Mouse (Mus musculus): Measurements from ENCODE around the gene Nol4l. TPM values are rescaled to one million over a fixed set of nuclear protein-coding genes. Genes with fewer than 3 reads are reported as not detected.

Nol4l gene
- polyA plus RNA-seq, 1 experiment from 2014 or later = 45.4 TPM

- H3K9ac ChIP-seq = peak overlapping the region; percentile 69
- no peaks in the 10 kb centered on the region for H3K9me3 ChIP-seq
- no peak for ATAC-seq (ENCODE audit: low FRiP score, low read depth)
- H3K27ac ChIP-seq (replicated peaks) = peak overlapping the region; percentile 98
- H3K4me1 ChIP-seq (replicated peaks) = peaks cover 52% of the 10 kb centered on the region
- H3K4me3 ChIP-seq = peak overlapping the region; percentile 59
- H3K27me3 ChIP-seq = no peaks in the 10 kb centered on the region
- 7% methylated on average over 18 of the region's 18 CpGs for WGBS
- H3K36me3 ChIP-seq = no peaks in the 10 kb centered on the region
- peak overlapping the region; percentile 95 for H3K4me2 ChIP-seq
Observed at GRCm38 (mm10) chr2:153491512-153492178, 38.1 kb downstream of the Nol4l start.

GRCm38 (mm10) chr2:153490940-153491339, 38.8 kb downstream of the Nol4l start:
- Histone ChIP-seq H3K9me3 (no peaks in the 10 kb centered on the region), H3K27ac (replicated peaks) (peak overlapping the region; percentile 98), H3K27me3 (no peaks in the 10 kb centered on the region), H3K9ac (no peak overlapping the region), H3K4me1 (replicated peaks) (peaks cover 45% of the 10 kb centered on the region), H3K4me3 (no peak overlapping the region), H3K36me3 (no peaks in the 10 kb centered on the region), H3K4me2 (peak overlapping the region; percentile 95; the same call in 1 of the 2 replicates)
- 22% methylated on average over 5 of the region's 5 CpGs for WGBS
- no peak for ATAC-seq (ENCODE audit: low FRiP score, low read depth)

GRCm38 (mm10) chr2:153490116-153490515, 39.7 kb downstream of the Nol4l start:
- H3K9me3 ChIP-seq = no peaks in the 10 kb centered on the region
- WGBS = 86% methylated on average over 1 of the region's 1 CpGs
- no peak for ATAC-seq (ENCODE audit: low FRiP score, low read depth)
- no peak overlapping the region for H3K4me2 ChIP-seq
- H3K4me3 ChIP-seq = no peak overlapping the region
- H3K27me3 ChIP-seq = no peaks in the 10 kb centered on the region
- peaks cover 45% of the 10 kb centered on the region for H3K4me1 ChIP-seq (replicated peaks)
- no peaks in the 10 kb centered on the region for H3K36me3 ChIP-seq
- no peak overlapping the region for H3K27ac ChIP-seq (replicated peaks)
- H3K9ac ChIP-seq = no peak overlapping the region

GRCm38 (mm10) chr2:153484071-153484470, 45.7 kb downstream of the Nol4l start:
- H3K4me2 ChIP-seq = peak overlapping the region; percentile 39; the same call in 1 of the 2 replicates
- WGBS = 27% methylated on average over 4 of the region's 4 CpGs

GRCm38 (mm10) chr2:153483118-153483983, 46.4 kb downstream of the Nol4l start:
- H3K4me1 ChIP-seq (replicated peaks) = peaks cover 43% of the 10 kb centered on the region
- WGBS = 4% methylated on average over 20 of the region's 20 CpGs
- peak overlapping the region; percentile 83 for H3K27ac ChIP-seq (replicated peaks)
- no peak overlapping the region for H3K4me3 ChIP-seq
- no peaks in the 10 kb centered on the region for H3K9me3 ChIP-seq
- ATAC-seq (ENCODE audit: low FRiP score, low read depth) = peak; percentile 70
- H3K27me3 ChIP-seq = no peaks in the 10 kb centered on the region
- no peaks in the 10 kb centered on the region for H3K36me3 ChIP-seq
- peak overlapping the region; percentile 39 for H3K9ac ChIP-seq
- H3K4me2 ChIP-seq = peak overlapping the region; percentile 39

More at GRCm38 (mm10) chr2:153484071-153484470, 45.7 kb downstream of the Nol4l start:
- Histone ChIP-seq H3K9ac (no peak overlapping the region), H3K27me3 (no peaks in the 10 kb centered on the region), H3K4me3 (no peak overlapping the region), H3K36me3 (no peaks in the 10 kb centered on the region), H3K4me1 (replicated peaks) (peaks cover 43% of the 10 kb centered on the region), H3K9me3 (no peaks in the 10 kb centered on the region), H3K27ac (replicated peaks) (peak overlapping the region; percentile 83)
- ATAC-seq (ENCODE audit: low FRiP score, low read depth) = peak; percentile 12; the same call in 1 of the 2 replicates

GRCm38 (mm10) chr2:153481861-153482120, 48.0 kb downstream of the Nol4l start:
- no peaks in the 10 kb centered on the region for H3K27me3 ChIP-seq
- WGBS = 74% methylated on average over 2 of the region's 2 CpGs
- no peak for ATAC-seq (ENCODE audit: low FRiP score, low read depth)
- H3K27ac ChIP-seq (replicated peaks) = peak overlapping the region; percentile 16; the same call in 1 of the 2 replicates
- H3K4me3 ChIP-seq = no peak overlapping the region
- H3K9me3 ChIP-seq = no peaks in the 10 kb centered on the region
- no peak overlapping the region for H3K9ac ChIP-seq
- H3K36me3 ChIP-seq = no peaks in the 10 kb centered on the region
- H3K4me1 ChIP-seq (replicated peaks) = peaks cover 43% of the 10 kb centered on the region
- no peak overlapping the region for H3K4me2 ChIP-seq

GRCm38 (mm10) chr2:153481108-153481860, 48.5 kb downstream of the Nol4l start:
- 0 out of 2 replicates have a peak overlapping the region, but pooled peaks have one; percentile 14 for H3K9ac ChIP-seq
- ATAC-seq (ENCODE audit: low FRiP score, low read depth) = no peak
- peak overlapping the region; percentile 16; the same call in 1 of the 2 replicates for H3K27ac ChIP-seq (replicated peaks)
- no peak overlapping the region for H3K4me2 ChIP-seq
- WGBS = 65% methylated on average over 7 of the region's 7 CpGs
- peaks cover 46% of the 10 kb centered on the region for H3K4me1 ChIP-seq (replicated peaks)
- H3K27me3 ChIP-seq = no peaks in the 10 kb centered on the region
- no peak overlapping the region for H3K4me3 ChIP-seq
- H3K9me3 ChIP-seq = no peaks in the 10 kb centered on the region
- H3K36me3 ChIP-seq = no peaks in the 10 kb centered on the region

- WGBS = 93% methylated on average over 1 of the region's 1 CpGs
- Histone ChIP-seq H3K27ac (replicated peaks) (no peak overlapping the region), H3K4me2 (no peak overlapping the region), H3K9me3 (no peaks in the 10 kb centered on the region), H3K4me1 (replicated peaks) (peaks cover 51% of the 10 kb centered on the region), H3K4me3 (no peak overlapping the region), H3K27me3 (no peaks in the 10 kb centered on the region), H3K36me3 (no peaks in the 10 kb centered on the region), H3K9ac (no peak overlapping the region)
- no peak for ATAC-seq (ENCODE audit: low FRiP score, low read depth)
Observed at GRCm38 (mm10) chr2:153479486-153479885, 50.3 kb downstream of the Nol4l start.

- WGBS = 2% methylated on average over 4 of the region's 4 CpGs
- no peak overlapping the region for H3K9ac ChIP-seq
- H3K27me3 ChIP-seq = no peaks in the 10 kb centered on the region
- H3K4me1 ChIP-seq (replicated peaks) = peaks cover 42% of the 10 kb centered on the region
- ATAC-seq (ENCODE audit: low FRiP score, low read depth) = peak; percentile 62
- H3K4me2 ChIP-seq = no peak overlapping the region
- no peak overlapping the region for H3K4me3 ChIP-seq
- no peaks in the 10 kb centered on the region for H3K9me3 ChIP-seq
- H3K27ac ChIP-seq (replicated peaks) = no peak overlapping the region
- H3K36me3 ChIP-seq = no peaks in the 10 kb centered on the region
Observed at GRCm38 (mm10) chr2:153478583-153478982, 51.2 kb downstream of the Nol4l start.

- Histone ChIP-seq H3K4me3 (no peak overlapping the region), H3K4me2 (no peak overlapping the region), H3K36me3 (no peaks in the 10 kb centered on the region), H3K27ac (replicated peaks) (peak overlapping the region; percentile 43; the same call in 1 of the 2 replicates), H3K9ac (no peak overlapping the region), H3K4me1 (replicated peaks) (peaks cover 20% of the 10 kb centered on the region), H3K9me3 (no peaks in the 10 kb centered on the region), H3K27me3 (no peaks in the 10 kb centered on the region)
- WGBS = 33% methylated on average over 4 of the region's 4 CpGs
- no peak for ATAC-seq (ENCODE audit: low FRiP score, low read depth)
Observed at GRCm38 (mm10) chr2:153475114-153476112, 54.4 kb downstream of the Nol4l start.

GRCm38 (mm10) chr2:153470983-153471382, 58.8 kb downstream of the Nol4l start:
- 51% methylated on average over 3 of the region's 3 CpGs for WGBS
- H3K9ac ChIP-seq = no peak overlapping the region
- no peaks in the 10 kb centered on the region for H3K27me3 ChIP-seq
- H3K36me3 ChIP-seq = peaks cover 2% of the 10 kb centered on the region; the same call in 1 of the 2 replicates
- H3K9me3 ChIP-seq = no peaks in the 10 kb centered on the region
- H3K4me1 ChIP-seq (replicated peaks) = peaks cover 26% of the 10 kb centered on the region
- peak; percentile 36; the same call in 1 of the 2 replicates for ATAC-seq (ENCODE audit: low FRiP score, low read depth)
- 0 out of 2 replicates have a peak overlapping the region, but pooled peaks have one; percentile 38 for H3K27ac ChIP-seq (replicated peaks)
- no peak overlapping the region for H3K4me3 ChIP-seq
- H3K4me2 ChIP-seq = no peak overlapping the region
